Mouse (Mus musculus): ENCODE data around the gene 1810009A15Rik. TPM values are rescaled to one million over a fixed set of nuclear protein-coding genes. Genes with fewer than 3 reads are reported as not detected.

The 1810009A15Rik gene
- polyA plus RNA-seq, 2 experiments, result 52.7 to 70.8 TPM

DNA sequence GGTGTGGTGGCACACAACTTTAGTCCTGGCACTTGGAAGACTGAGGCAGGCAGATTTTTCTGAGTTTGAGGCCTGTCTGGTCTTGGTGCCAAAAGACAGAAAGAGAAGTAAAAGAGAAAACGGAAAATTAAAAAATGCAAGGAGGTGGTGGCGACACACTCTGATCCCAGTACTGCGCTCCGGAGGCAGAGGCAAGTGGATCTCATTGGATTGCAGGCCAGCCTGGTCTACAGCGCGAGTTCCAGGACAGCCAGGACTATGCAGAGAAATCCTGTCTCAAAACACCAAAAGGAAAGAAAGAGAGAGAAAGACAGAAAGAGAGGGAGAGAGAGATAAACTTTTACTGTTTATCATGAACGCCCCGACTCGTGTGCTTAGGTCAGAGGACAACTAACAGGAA, 17.8 kb upstream of the 1810009A15Rik start:
- Histone ChIP-seq H3K9ac (replicated peaks) (peak overlapping the region; percentile 98), H3K4me3 (ENCODE audit: insufficient read depth in 1 of 2, low read depth in 2 of 2, low read length in 2 of 2) (peak overlapping the region; percentile 81 to 97), H3K9me3 (ENCODE audit: control insufficient read depth, low read length) (no peaks in the 10 kb centered on the region), H3K4me2 (ENCODE audit: low read depth) (peak overlapping the region; percentile 70), H3K36me3 (replicated peaks; ENCODE audit: control insufficient read depth, insufficient read depth, low read depth) (peaks cover 23% of the 10 kb centered on the region), H3K4me1 (replicated peaks; ENCODE audit: control insufficient read depth in 2 of 2, insufficient read depth in 2 of 2, low read length in 1 of 2) (peaks cover 9 to 10% of the 10 kb centered on the region in 2 experiments), H3K27me3 (ENCODE audit: control insufficient read depth, insufficient read depth, low read length) (no peaks in the 10 kb centered on the region), H3K27ac (peak overlapping the region; percentile 75)
- TF ChIP-seq EP300 (IDR thresholded peaks at IDR 0.05; ENCODE audit: low read depth) (no peak), CTCF (IDR thresholded peaks at IDR 0.05; ENCODE audit: low read depth) (no peak)
- DNase-seq (ENCODE audit: low read depth in 3 of 3, low spot score in 3 of 3) (no peak), ATAC-seq (ENCODE audit: insufficient read depth) (peak; percentile 19)
- WGBS (ENCODE audit: insufficient replicate concordance), result 24% methylated on average over 9 of the region's 9 CpGs

DNA sequence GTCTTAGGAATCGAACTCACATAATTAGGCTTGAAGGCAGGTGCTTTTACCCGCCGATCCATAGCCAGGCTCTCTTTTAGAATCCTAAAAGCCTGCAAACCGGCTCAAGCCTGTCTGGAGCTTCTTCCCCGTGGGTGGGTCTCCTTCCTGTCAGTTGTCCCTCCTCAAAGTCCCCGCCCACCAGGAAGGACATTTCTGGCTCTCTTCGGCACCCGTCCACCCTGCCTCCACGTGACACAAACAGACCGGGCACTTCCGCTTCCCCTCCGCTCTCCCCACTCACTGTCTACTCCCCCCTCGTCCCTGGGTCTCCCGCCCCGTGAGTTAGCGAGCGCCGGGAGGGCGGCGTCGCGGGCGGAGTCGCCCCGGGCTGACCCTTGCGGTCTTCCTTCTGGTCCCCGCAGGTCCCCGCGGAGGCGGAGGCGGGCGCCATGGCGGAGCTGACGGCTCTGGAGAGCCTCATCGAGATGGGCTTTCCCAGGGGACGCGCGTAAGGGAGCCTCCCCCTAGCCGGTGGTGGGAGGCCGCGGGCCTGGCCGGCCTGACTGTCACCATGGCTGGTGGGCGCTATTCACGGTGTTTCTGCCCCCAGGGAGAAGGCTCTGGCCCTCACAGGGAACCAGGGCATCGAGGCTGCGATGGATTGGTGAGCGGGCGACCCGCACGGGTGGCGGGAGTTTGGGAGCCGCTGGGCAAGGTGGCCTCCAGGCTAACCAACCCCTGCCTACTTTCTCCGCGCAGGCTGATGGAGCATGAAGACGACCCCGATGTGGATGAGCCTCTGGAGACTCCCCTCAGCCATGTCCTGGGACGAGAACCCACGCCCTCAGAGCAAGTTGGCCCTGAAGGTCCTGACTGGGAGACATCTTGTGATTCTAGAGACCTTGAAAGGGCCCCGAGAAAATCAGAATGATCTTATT, 17.1 kb upstream of the 1810009A15Rik start, which contains the start of gene Ubxn1:
TSS of gene Ubxn1 (plus strand) at position 230 of the 920 bp plus-strand sequence.
- TF ChIP-seq CTCF (IDR thresholded peaks at IDR 0.05; ENCODE audit: low read depth) (no peak), EP300 (IDR thresholded peaks at IDR 0.05; ENCODE audit: low read depth) (peak; percentile 42)
- peak within 1 kb of the TSS; percentile 70 for H3K4me2 ChIP-seq (ENCODE audit: low read depth)
- peak within 1 kb of the TSS; percentile 81 to 97 for H3K4me3 ChIP-seq (ENCODE audit: insufficient read depth in 1 of 2, low read depth in 2 of 2, low read length in 2 of 2)
- H3K4me1 ChIP-seq (replicated peaks; ENCODE audit: control insufficient read depth in 2 of 2, insufficient read depth in 2 of 2, low read length in 1 of 2), result peaks cover 9 to 10% of the 10 kb centered on the region in 2 experiments
- under 1% methylated on average over 58 of the region's 59 CpGs for WGBS (ENCODE audit: insufficient replicate concordance)
- ATAC-seq (ENCODE audit: insufficient read depth) (peak; percentile 97), DNase-seq (ENCODE audit: low read depth in 3 of 3, low spot score in 3 of 3) (peak; percentile 94 to 96 (median 95))
- no peaks in the 10 kb centered on the region for H3K9me3 ChIP-seq (ENCODE audit: control insufficient read depth, low read length)
- peak within 1 kb of the TSS; percentile 81 for H3K27ac ChIP-seq
- no peaks in the 10 kb centered on the region for H3K27me3 ChIP-seq (ENCODE audit: control insufficient read depth, insufficient read depth, low read length)
- peaks cover 25% of the 10 kb centered on the region for H3K36me3 ChIP-seq (replicated peaks; ENCODE audit: control insufficient read depth, insufficient read depth, low read depth)
- peak within 1 kb of the TSS; percentile 98 for H3K9ac ChIP-seq (replicated peaks)

DNA sequence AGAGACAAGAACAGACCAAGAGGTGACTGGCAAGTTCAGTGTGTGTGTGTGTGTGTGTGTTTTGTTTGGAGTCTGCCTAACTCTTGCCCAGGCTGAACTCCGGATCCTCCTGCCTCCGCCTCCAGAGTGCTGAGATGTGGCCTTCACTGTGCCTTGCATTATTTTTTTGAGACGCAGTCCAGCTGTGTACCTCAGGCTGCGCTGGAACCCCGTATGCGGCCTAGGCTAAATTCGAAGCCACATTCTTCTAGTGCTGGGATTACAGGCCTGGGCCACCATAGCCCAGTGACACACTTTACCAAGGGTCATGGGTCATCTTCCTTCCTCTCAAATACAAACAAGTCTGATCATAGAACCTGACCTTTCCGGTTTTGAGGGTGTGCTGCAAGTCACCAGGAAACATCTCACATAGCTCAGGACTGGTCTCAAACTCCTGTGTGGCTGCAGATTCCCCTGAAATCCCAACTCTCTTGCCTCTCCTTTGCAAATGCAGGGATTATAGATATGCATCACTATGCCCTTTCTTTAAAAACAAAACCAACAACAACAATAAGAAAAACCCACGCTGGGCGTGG, 16.3 kb upstream of the 1810009A15Rik start:
- ATAC-seq (ENCODE audit: insufficient read depth) (no peak), DNase-seq (ENCODE audit: low read depth in 3 of 3, low spot score in 3 of 3) (no peak)
- Histone ChIP-seq H3K4me2 (ENCODE audit: low read depth) (peak overlapping the region; percentile 70), H3K27me3 (ENCODE audit: control insufficient read depth, insufficient read depth, low read length) (no peaks in the 10 kb centered on the region), H3K9ac (replicated peaks) (peak overlapping the region; percentile 98), H3K4me3 (ENCODE audit: insufficient read depth in 1 of 2, low read depth in 2 of 2, low read length in 2 of 2) (peak overlapping the region; percentile 81 to 97), H3K36me3 (replicated peaks; ENCODE audit: control insufficient read depth, insufficient read depth, low read depth) (peaks cover 31% of the 10 kb centered on the region), H3K4me1 (replicated peaks; ENCODE audit: control insufficient read depth in 2 of 2, insufficient read depth in 2 of 2, low read length in 1 of 2) (peaks cover 9 to 10% of the 10 kb centered on the region in 2 experiments), H3K27ac (peak overlapping the region; percentile 81), H3K9me3 (ENCODE audit: control insufficient read depth, low read length) (no peaks in the 10 kb centered on the region)
- TF ChIP-seq CTCF (IDR thresholded peaks at IDR 0.05; ENCODE audit: low read depth) (no peak), EP300 (IDR thresholded peaks at IDR 0.05; ENCODE audit: low read depth) (no peak)
- WGBS (ENCODE audit: insufficient replicate concordance), result 66% methylated on average over 10 of the region's 10 CpGs

DNA sequence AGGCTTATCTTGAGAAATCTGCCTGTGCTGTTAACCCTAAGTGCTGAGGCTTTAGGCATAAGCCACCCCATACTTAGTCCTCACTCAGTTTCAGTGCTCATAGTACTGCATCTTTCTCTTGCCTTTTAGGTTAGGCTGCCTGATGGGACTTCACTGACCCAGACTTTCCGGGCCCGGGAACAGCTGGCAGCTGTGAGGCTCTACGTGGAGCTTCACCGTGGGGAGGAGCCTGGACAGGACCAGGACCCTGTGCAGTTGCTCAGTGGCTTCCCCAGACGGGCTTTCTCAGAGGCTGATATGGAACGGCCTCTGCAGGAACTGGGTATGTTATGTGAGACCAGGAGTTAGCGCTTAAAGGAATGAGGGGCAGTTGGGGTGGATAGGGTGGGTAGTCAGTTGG, 13.6 kb upstream of the 1810009A15Rik start:
- ATAC-seq (ENCODE audit: insufficient read depth) (no peak), DNase-seq (ENCODE audit: low read depth in 3 of 3, low spot score in 3 of 3) (no peak)
- Histone ChIP-seq H3K4me3 (ENCODE audit: insufficient read depth in 1 of 2, low read depth in 2 of 2, low read length in 2 of 2) (no peak overlapping the region), H3K9ac (replicated peaks) (no peak overlapping the region), H3K4me1 (replicated peaks; ENCODE audit: control insufficient read depth in 2 of 2, insufficient read depth in 2 of 2, low read length in 1 of 2) (peaks cover 13 to 16% of the 10 kb centered on the region in 2 experiments), H3K27me3 (ENCODE audit: control insufficient read depth, insufficient read depth, low read length) (no peaks in the 10 kb centered on the region), H3K27ac (no peak overlapping the region), H3K36me3 (replicated peaks; ENCODE audit: control insufficient read depth, insufficient read depth, low read depth) (peaks cover 31% of the 10 kb centered on the region), H3K4me2 (ENCODE audit: low read depth) (no peak overlapping the region), H3K9me3 (ENCODE audit: control insufficient read depth, low read length) (no peaks in the 10 kb centered on the region)
- WGBS (ENCODE audit: insufficient replicate concordance), result 85% methylated on average over 7 of the region's 7 CpGs
- TF ChIP-seq CTCF (IDR thresholded peaks at IDR 0.05; ENCODE audit: low read depth), result no peak
- no peak for TF ChIP-seq EP300 (IDR thresholded peaks at IDR 0.05; ENCODE audit: low read depth)

All from liver, embryonic 14.5 days (tissue).